Mouse (Mus musculus) NIH3T3 (cell line): ENCODE measurements around the gene Ccnq.
A peak's percentile ranks its signal among the peaks of the same experiment; 100 is the strongest.

ENCODE experiments used
- DNase-seq: peaks from one replicate; pipeline ENCODE4 v3.0.0-alpha.2; 2012; ENCODE audit warnings: low read depth

The Ccnq gene

DNA sequence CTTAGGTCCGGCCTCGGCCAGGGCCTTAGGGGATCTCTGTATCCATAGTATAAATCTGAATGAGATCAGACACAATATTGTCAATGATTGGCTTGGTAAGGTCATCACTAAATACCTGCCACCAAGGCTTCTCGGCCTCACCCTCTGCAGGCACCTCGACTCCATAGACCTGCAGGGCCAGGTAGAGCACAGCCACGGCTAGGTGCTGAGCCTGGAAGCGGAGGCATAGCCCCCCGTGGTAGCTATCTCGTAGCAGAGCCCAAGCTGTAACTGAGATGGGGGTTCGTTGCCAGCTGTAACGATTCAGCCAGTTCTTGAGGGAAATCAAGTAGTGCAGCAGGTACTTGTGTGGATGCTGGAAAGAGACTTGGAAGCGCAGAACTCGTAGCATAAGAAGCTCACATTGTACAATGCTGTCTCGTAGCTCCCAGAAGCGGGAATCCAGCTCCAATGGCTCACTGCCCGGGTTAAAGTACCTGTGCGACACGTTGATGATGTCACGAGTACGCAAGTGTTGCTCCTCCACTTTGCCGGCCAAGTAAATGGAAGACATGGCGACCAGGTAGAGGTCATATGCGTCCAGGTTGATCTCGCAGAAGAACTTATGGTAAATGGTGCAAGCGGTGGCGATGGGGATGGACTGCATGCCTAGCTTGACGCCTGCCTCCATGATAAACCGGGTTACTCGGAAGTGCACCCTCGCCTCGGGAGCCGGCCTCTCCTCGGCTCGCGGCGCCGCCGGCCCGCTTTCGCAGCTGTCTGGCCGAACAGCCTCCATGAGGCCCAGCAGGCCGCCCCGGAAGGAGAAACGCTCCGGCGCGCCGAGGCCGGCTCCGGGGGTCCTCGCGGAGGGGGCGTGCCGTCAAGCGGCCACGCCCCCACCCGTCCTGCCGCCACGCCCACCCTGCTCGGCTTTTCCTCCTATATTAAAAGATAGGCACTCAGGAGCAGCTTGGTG, at the start of gene Ccnq:
TSS of gene Ccnq (minus strand) at position 845 of the 958 bp plus-strand sequence.
- DNase-seq, result peak; percentile 94

GRCm38 (mm10) chr11:78801094-78801493, 49.6 kb upstream of the Ccnq start:
- DNase-seq, result no peak

- DNase-seq, result no peak
These were observed 44.7 kb upstream of the Ccnq start for GRCm38 (mm10) chr11:78796072-78796729.

DNA sequence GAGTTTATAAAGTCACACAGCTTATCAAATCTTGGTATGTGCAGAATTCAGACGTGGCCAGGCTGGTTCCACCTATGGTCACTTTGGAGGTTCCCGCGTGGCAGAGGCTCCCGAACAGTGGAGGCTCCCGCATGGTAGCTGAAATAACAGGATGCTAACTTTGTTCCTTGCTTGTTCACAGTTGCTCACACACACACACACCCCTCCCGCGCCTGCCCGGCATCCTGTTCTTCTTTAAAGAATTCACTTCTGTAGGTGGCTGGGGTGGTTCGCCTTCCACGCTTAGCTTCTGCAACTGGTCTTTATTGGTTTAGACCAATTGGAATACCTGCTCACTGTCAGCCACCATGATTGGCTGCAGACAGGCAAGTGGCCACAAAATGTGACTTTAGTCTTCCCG, 41.6 kb upstream of the Ccnq start:
- DNase-seq, result no peak

DNA sequence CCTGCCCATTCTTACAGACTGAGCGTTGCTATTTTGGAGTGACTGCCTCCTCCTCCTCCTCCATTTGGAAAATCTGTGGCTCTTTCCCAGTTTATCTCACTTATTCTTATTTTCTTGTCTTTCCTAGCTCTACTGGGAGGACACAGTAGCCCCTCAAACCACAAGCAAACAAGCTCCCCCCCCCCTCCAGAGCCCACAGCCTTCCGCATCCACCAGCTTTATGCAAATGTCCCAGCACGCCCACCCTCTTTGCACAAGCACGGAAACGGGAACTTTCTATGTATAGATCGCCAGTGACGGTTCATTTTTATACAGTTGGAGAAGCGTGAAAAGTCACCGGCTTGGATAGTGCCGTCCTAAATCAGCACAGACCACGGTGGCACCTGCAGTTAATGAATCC, 40.9 kb upstream of the Ccnq start:
- no peak for DNase-seq

- no peak for DNase-seq
These were observed 40.5 kb upstream of the Ccnq start for GRCm38 (mm10) chr11:78792055-78792454.

DNA sequence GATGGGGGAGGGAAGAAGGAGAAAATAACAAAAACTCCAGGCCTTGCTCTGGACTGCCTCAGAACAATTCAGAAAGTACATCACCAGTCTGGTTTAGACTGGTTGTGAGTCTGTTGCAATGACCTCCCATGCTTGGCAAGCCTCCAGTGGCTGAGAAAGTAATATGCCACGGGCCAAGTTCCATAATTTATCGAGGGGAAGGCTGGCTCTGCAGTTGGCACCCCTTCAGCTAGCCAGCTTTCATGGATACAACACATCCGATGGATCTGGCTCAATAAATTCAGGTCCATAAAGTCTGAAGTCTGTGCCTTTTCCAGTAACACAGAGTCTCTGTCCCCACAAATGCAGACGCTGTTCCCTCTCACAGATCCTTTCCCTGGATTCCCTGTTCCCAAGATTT, 40.1 kb upstream of the Ccnq start:
- peak; percentile 93 for DNase-seq

DNA sequence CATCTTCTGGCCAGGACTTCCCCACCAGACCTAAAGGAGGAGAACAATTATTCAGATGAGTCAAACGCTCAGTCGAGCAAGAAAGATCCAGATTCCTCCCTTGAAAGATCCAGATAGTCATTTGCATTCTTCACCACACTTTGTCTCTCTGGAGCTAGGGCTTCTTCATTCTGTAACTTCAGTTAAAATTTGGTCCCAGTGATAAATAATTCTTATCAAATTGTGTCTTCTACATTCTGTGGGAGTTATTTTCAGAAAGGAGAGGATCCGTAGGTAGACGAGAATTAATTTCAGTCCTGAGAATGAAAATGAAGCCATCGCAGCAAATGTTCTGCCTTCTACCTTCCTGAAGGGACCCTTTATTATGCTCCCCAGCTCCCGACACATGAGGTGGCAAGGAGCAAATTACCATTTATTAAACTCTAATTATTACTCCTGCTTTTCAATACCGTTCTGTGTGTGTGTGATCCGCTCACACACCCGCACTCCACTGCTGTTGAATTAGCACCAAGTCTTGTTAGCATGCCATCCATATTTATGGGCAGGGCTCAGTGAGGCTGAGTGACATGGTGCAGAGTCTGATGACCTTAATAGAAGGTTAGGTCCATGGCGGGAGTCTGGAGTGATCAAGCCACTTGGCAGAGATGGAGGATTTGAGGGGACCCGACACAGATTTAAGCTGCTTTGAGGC, 38.0 kb upstream of the Ccnq start:
- DNase-seq, result no peak

GRCm38 (mm10) chr11:78786013-78786431, 34.5 kb upstream of the Ccnq start:
- DNase-seq, result no peak

DNA sequence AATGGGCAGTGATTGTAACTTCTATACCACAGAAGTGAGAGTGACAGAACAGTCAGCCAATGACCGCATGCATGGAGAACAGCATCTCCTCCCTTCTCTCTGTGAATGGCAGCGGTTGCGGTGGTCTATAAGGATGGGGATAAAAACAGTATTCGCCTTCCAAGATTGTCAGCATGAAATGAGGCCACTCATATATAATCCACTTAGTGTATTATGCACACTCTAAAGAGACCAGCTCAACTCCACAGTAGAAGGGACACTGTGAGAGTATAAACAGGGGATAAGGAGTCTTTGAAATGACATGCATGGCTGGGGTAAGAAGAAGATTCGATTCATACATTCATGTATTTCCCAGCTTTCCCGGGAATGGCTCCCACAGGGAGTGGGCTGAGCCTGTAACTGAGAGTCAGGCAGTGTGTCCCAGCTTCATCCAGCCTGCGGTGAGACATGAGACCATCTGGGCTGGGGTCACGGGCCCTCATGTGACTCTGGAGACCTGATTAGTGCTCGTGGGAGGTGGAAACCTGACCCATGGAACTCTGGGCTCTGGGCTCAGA, 31.3 kb upstream of the Ccnq start:
- DNase-seq, result no peak

- no peak for DNase-seq
These were observed 30.8 kb upstream of the Ccnq start for GRCm38 (mm10) chr11:78782326-78782725.

DNA sequence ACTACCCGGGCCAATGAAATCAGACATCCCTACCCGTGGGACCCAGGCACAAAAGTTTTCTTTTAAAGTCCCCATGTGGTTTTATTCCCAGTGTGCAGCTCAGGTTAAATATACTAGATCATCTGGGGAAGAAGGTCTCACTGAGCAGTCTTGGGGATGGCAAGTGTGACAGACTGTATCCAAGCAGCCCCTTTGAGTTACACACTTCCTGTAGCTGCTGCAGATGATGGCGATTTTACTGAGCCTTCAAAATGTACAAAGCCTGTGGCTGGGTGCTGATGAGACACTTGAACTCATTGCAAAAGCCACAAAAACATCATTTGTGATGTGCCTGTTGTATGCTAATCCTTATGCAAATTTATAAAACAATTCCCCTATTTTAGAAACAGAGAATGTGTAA, 29.0 kb upstream of the Ccnq start:
- no peak for DNase-seq

DNA sequence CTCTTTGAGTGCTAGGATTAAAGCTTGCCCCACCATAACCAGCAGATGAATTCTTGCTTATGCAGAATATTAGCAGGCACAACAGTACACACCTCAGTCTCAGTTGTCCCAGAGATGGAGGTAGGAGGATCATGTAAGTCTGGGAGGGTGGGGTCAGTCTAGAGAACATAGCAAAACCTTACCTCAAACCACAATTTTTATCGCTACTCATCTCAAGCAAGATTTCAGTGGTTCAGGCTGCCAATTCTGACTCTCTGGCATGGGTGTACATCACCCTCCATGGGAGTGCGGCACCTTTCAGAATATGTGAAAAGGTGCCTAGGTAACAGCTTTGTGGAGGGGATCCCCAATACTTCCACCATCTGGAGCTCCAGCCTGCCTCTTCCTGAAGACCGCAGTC, 28.5 kb upstream of the Ccnq start:
- DNase-seq, result no peak

DNA sequence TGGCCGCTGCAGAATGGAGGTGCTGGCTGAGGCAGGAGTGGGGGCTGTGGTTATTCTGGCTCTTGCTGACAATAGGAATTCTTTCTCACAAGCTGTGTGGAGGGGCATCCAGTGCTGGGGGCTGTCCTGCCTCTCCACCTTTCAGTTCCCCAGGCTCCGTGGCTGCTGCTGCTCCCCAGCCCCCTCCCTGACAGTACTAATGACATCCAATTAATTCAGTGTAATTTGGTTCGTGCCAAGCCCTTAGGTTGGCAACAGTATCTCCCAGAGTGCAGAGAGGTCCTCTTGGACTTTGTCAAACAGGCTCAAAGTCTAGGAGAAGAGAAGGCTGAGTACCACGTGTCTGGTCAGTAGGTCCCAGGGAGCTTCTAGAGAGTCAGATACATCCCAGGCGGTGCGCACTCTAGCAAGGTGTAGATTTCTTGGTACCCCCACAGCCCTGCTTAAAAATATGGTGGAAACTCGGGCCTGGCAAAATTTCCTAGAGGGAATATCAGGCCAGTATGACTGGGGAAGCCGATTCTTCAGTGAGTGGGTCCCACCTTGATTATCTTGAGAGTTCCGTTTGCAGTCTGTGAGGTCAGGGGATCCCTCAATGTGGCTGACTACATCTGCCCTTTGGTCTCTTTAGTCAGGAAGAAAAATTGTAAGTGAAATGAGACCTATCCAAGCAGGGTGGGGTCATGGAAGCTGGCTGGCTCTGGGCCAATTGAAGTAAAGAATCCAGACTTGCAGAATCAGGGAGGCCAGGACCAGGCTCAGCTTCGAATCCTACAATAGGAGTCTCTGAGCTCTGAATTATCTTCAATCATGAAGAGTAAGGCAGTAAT, 26.5 kb upstream of the Ccnq start:
- no peak for DNase-seq

DNA sequence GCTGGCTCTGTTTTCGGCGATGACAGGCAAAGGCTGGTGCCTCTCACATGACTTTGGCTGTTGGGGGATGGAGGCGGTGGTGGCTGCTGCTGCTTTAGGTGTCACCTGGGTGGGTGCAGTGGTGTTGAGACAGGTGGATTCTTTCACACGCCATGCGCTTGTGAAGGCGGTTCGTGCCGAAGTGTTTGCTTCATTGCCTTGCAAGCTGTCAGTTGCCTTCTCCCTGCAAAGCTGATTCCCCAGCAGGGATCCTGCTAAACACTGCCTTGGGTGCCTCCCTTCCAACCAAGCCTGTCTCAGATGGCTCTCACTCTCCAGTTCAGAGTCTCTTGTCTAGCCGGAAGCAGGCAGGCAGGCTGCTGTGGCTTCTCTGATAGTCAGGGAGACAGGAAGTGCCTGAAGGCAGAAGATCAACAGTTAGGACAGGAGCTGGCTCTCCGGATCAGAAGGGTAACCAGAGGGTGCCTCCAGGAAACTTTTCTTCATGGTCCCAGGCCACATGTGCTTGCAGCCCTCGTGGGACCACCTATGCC, 20.3 kb upstream of the Ccnq start:
- DNase-seq, result no peak

DNA sequence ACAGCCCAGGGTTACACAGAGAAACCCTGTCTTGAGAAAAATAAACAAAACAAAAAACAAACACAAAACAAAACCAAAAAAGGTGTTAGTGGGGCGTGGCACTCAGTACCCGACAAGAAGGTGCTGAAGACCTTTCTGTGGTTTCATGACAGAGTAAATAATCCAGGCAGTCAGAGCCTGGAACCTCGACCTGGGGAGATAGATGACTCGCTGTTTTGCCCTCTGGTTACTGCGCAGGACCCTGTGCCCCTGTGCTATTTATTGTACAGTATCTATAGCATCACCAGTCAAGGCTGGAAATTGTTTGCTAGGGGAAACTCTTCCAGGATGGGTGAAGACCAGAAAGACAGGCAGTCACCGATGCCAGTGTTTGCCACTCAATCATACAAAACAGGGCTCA, 18.9 kb upstream of the Ccnq start:
- no peak for DNase-seq

GRCm38 (mm10) chr11:78768778-78769177, 17.2 kb upstream of the Ccnq start:
- no peak for DNase-seq

- DNase-seq, result no peak
These were observed 14.7 kb upstream of the Ccnq start for GRCm38 (mm10) chr11:78766069-78766830.

DNA sequence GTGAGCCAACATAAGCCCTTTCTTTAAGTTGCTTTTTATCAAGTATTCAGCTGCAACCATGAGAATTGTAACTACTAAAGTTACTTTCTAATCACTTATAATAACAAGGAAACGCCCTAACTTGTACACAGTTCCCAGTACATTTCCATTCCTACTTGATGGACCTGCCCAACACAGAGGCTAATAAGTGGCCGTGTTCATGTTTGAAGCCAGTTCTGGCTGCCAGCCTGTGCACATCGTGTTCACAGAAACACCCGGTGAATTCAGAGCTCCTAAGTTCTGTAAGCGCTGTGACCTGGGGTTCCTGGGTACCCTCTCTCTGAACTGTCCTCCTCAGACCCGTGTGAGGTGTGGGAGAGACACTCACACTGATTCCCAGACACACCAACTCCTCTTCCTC, 13.3 kb upstream of the Ccnq start:
- no peak for DNase-seq

DNA sequence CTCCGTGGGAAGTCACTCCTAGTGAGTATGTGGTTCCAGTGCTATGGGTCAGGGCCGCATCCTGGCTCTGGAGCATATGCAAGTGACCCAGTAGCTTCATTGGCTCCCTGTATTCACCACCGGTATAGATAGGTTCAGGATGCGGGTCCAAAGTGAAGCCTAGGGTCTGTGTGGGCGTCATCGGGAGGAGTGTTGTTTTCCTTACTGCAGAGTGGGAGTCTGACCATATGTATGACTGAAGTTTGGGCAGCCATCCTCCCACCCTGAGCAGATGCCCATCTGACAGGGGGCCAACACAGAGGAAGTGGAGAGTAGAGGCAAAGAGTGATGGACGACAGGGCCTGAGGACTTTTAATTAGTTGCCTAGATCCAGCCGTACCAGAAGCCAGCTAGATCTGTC, 12.8 kb upstream of the Ccnq start:
- DNase-seq, result no peak

DNA sequence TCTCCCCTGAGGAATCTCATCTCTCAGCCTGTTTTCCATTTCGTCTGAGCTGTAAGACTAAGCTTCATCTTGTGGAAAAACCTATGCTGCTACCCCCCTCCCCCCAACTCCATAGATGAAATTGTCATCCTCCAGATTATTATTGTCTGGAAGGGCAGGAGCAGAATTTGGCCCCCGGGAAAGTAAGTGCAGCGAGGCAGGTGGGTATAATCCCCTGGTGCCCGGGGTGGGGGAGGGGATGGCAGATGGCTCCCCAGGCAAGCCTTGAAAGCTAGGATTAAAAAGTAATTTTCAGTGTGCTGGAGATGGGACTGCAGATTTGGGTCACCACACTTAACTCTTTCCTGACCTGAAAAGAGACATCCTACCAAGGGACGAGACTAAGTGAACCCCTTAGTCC, 10.7 kb upstream of the Ccnq start:
- DNase-seq, result no peak
